Mouse (Mus musculus): Measurements from ENCODE around the gene Arhgap32. TPM values are rescaled to one million over a fixed set of nuclear protein-coding genes. Genes with fewer than 3 reads are reported as not detected.

Arhgap32 gene
- 6.6 TPM for polyA plus RNA-seq (2014; fragmentation: Illumina TruSeq; extraction: RNeasy Lipid Tissue Mini Kit (QIAGEN cat#74804); ENCODE audit: low read depth, low replicate concordance)

DNA sequence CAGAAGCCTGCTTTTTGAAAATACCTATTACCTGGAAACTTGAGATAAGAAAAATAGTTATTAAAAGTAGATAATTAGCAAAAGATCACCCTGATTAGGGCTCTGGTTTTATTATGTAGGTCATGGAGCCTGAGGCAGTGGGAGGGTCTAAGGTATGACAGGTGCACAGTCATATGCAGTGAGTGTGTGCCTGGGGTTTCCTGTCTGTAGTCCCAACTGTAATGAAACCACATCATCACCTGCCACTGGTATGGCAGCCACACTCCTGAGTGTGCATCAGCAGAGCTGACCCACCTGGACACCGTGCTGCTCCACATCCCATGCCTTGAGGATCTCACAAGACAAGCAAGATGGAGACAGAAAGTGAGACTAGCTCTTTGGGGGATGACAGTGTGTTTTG lies at the start of gene Arhgap32:
Gene Arhgap32, plus strand, starts transcription at position 351 of the 400 bp plus-strand sequence.

Other genes starting within 250 kb of the Arhgap32 start
- not detected for gene Barx2, start 202.7 kb upstream of the Arhgap32 start, polyA plus RNA-seq (2014; fragmentation: Illumina TruSeq; extraction: RNeasy Lipid Tissue Mini Kit (QIAGEN cat#74804); ENCODE audit: low read depth, low replicate concordance)
- not detected for gene Kcnj5, start 228.2 kb downstream of the Arhgap32 start, polyA plus RNA-seq (2014; fragmentation: Illumina TruSeq; extraction: RNeasy Lipid Tissue Mini Kit (QIAGEN cat#74804); ENCODE audit: low read depth, low replicate concordance)